Mouse (Mus musculus) forebrain, embryonic 16.5 days (tissue): ENCODE measurements at regions not wholly inside any gene's neighbourhood (a gene's known extent, or its start where the extent isn't known, plus 50 kb on each side); places are given as distances from the start of the nearest gene placed in this dataset.

ENCODE experiments used
- ATAC-seq: fragments of 200-750 bp; cut with Nextera tagmentation; 2 replicates; pipeline ENCODE4 v1.8.0; 2017; ENCODE audit warnings: mild to moderate bottlenecking, moderate library complexity
- H3K27ac ChIP-seq: fragments of 300-500 bp; sonication (generic); 2 replicates; pipeline ENCODE4 v1.5.1; 2014; ENCODE audit warnings: low read length, control low read depth
- H3K27me3 ChIP-seq: fragments of 300-500 bp; sonication (generic); replicated peaks from 2 replicates; pipeline ENCODE4 v1.6.1; 2014; ENCODE audit warnings: low read length; ENCODE audit not compliant: control insufficient read depth, insufficient read depth
- H3K36me3 ChIP-seq: fragments of 300-500 bp; sonication (generic); 2 replicates; pipeline ENCODE4 v1.6.1; 2014; ENCODE audit not compliant: control insufficient read depth, insufficient read depth
- H3K4me1 ChIP-seq: fragments of 300-500 bp; sonication (generic); replicated peaks from 2 replicates; pipeline ENCODE4 v1.6.1; 2014; ENCODE audit warnings: low read length; ENCODE audit not compliant: control insufficient read depth, insufficient read depth
- H3K4me2 ChIP-seq: fragments of 300-500 bp; sonication (generic); 2 replicates; pipeline ENCODE4 v1.6.1; 2014; ENCODE audit warnings: mild to moderate bottlenecking, low read length, control low read depth
- H3K4me3 ChIP-seq: fragments of 300-500 bp; sonication (generic); replicated peaks from 2 replicates; pipeline ENCODE4 v1.5.1; 2014; ENCODE audit warnings: mild to moderate bottlenecking, low read length, control low read depth
- H3K9ac ChIP-seq: fragments of 300-500 bp; sonication (generic); replicated peaks from 2 replicates; pipeline ENCODE4 v1.6.1; 2014; ENCODE audit warnings: low read depth, low read length, control low read depth
- H3K9me3 ChIP-seq: fragments of 300-500 bp; sonication (generic); 2 replicates; pipeline ENCODE4 v1.6.1; 2016; ENCODE audit warnings: low read length; ENCODE audit not compliant: control insufficient read depth
- WGBS: fragments of 180-500 bp; shearing (Covaris S2); extraction: QIAGEN DNeasy Blood & Tissue Kit; methylation state at CpG from one replicate; pipeline ENCODE4 v1.1.7; 2014; 5-methylcytosine and 5-hydroxymethylcytosine counted together

DNA sequence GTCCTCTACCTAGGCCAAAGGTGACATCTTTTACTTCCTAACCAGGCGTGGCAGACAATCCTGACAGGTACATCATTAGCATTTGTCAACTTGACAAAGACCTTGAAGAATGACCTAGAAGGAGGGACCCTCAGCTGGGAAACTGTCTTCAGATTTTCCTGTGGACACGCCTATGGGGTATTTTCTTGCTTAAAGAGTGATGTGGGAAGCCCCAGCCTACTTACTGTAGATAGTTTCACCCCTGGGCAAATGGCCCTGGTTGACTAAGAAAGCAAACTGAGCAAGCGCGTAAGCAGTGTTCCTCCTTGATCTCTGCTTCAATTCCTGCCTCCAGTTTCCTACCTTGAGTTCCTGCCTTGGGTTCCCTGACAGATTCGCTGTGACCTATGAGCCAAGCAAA is 106.7 kb upstream of the Tle3 start:
- Histone ChIP-seq H3K27ac (no peak overlapping the region), H3K36me3 (no peaks in the 10 kb centered on the region), H3K4me1 (peaks cover 13% of the 10 kb centered on the region), H3K9ac (no peak overlapping the region), H3K27me3 (no peaks in the 10 kb centered on the region; the same call in 1 of the 2 replicates), H3K9me3 (peaks cover 7% of the 10 kb centered on the region), H3K4me3 (no peak overlapping the region), H3K4me2 (no peak overlapping the region)
- no peak for ATAC-seq
- WGBS, result 87% methylated on average over 5 of the region's 5 CpGs

DNA sequence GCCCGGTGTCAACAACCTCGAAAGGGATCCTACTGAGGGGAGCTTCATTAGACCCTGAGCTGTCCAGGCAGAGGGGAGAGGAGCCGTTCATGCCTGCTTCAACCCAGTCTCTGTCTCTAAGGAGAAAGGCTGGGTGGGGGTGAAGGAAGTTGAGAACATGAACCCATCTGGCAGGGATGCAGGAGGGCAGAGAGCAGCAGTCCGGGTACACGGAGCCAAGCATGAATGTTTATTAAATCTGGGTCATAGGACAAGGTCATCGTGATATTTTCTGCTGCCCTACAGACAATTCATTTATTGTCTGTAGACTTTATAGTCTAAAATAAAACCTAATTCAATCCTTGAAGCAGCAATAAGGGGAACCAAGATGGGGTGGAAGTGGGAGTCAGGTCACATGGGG is 105.2 kb upstream of the Tle3 start:
- H3K4me2 ChIP-seq, result no peak overlapping the region
- H3K4me1 ChIP-seq, result peaks cover 5% of the 10 kb centered on the region
- H3K36me3 ChIP-seq, result no peaks in the 10 kb centered on the region
- H3K27me3 ChIP-seq, result no peaks in the 10 kb centered on the region
- peaks cover 7% of the 10 kb centered on the region for H3K9me3 ChIP-seq
- ATAC-seq, result no peak
- H3K4me3 ChIP-seq, result no peak overlapping the region
- H3K9ac ChIP-seq, result no peak overlapping the region
- WGBS, result 84% methylated on average over 6 of the region's 6 CpGs
- H3K27ac ChIP-seq, result no peak overlapping the region

DNA sequence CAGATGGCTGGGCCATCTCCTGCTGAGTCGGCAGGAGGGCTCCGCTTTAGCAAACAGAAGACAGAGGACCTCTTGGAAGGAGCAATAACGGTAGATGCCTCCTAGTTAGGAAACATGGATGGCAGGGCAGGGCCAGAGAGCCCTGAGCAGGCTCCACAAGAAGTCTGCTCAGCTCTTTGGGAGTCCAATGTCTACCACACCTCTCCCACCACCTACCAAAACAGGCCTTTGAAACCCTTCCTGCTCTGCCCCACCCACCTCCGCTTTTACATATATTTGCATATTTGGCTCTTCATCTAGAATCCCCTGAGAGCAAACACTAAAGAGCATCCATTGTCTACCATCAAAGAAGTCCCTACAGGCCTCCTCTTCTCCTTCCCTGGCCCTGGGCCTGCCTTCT is 104.6 kb upstream of the Tle3 start:
- Histone ChIP-seq H3K4me3 (no peak overlapping the region), H3K4me2 (no peak overlapping the region), H3K9ac (no peak overlapping the region), H3K4me1 (0 out of 2 replicates have a peak, but pooled peaks cover 2% of the 10 kb centered on the region), H3K36me3 (no peaks in the 10 kb centered on the region), H3K27ac (no peak overlapping the region), H3K9me3 (peaks cover 7% of the 10 kb centered on the region), H3K27me3 (no peaks in the 10 kb centered on the region)
- WGBS, result 60% methylated on average over 4 of the region's 4 CpGs
- ATAC-seq, result no peak

DNA sequence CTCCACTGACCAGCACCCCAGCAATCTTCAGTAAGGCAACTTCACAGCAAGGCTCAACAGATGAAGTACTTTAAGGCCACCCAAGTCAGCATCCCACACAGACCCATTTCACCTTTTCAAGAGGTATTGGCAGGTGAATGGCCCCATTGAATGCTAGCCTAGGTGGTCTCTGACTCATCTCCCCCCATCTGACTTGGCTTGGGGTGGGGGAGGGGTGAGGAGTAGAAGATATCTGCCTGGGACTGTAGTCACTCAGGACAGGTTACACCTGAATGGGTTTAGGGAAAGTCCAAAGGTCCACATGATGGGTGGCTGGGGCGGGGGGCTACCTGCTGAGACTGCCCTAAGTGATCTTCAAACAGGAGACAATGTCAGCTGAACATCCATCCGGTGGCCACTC is 104.0 kb upstream of the Tle3 start:
- no peaks in the 10 kb centered on the region for H3K36me3 ChIP-seq
- WGBS, result 78% methylated on average over 2 of the region's 2 CpGs
- no peaks in the 10 kb centered on the region for H3K27me3 ChIP-seq
- H3K4me2 ChIP-seq, result no peak overlapping the region
- no peak overlapping the region for H3K9ac ChIP-seq
- H3K9me3 ChIP-seq, result peaks cover 7% of the 10 kb centered on the region
- H3K27ac ChIP-seq, result no peak overlapping the region
- 0 out of 2 replicates have a peak, but pooled peaks cover 2% of the 10 kb centered on the region for H3K4me1 ChIP-seq
- ATAC-seq, result no peak
- no peak overlapping the region for H3K4me3 ChIP-seq

DNA sequence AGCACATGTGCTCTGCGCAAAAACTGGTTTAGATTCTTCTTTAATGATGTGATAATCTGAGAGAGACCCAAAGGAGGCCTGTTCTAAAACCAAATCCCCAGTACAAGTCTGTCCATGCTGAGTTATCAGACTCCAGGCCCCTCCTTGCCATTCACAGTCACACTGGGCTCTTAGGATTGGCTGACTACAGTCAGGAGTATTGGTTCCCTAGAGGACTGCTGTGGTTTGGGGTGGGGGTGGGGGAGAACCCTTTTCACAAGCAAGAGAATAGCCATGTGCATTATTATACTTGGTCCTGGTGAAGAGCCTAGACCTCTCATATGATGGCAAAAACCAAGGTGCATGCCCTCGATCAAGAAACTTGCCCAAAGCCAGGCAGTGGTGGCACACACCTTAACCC is 103.5 kb upstream of the Tle3 start:
- ATAC-seq, result no peak
- no peak overlapping the region for H3K27ac ChIP-seq
- H3K27me3 ChIP-seq, result no peaks in the 10 kb centered on the region
- H3K4me1 ChIP-seq, result 0 out of 2 replicates have a peak, but pooled peaks cover 2% of the 10 kb centered on the region
- peaks cover 7% of the 10 kb centered on the region for H3K9me3 ChIP-seq
- WGBS, result 84% methylated on average over 2 of the region's 2 CpGs
- H3K36me3 ChIP-seq, result no peaks in the 10 kb centered on the region
- no peak overlapping the region for H3K4me3 ChIP-seq
- H3K4me2 ChIP-seq, result no peak overlapping the region
- no peak overlapping the region for H3K9ac ChIP-seq

DNA sequence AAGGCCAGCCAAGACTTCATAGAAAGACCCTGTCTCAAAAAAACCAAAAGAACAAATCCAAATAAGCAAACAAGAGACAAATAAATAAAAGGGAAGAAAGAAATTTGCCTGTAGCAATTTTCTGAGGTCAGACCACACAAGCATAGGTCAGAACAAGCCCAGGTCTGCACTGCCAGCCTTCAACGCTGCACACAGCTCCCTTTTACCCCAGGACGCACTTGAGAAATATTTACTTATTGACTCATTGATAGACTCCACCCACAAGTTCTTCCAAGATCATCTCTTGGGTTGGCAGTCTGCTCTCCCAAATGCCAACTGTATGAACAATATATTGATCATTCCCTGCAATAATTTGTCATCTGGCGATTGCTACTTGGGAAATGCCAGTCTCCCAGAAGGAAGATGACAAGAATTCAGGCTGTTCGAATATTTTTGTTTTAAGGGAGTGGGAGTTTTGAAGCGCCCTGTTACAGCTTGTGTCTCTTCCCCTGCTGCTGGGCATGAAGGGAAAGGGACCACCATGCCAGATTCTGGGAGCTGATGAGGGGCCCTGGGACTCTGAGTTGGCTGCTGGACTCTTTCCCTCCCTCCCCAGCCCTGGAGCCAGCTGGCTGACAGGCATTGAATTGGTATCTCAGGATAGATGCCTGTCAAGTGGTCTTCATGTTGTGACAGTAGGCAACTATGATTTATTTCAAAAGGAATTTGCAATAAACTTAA is 102.9 kb upstream of the Tle3 start:
- no peaks in the 10 kb centered on the region for H3K36me3 ChIP-seq
- H3K4me3 ChIP-seq, result no peak overlapping the region
- no peaks in the 10 kb centered on the region for H3K27me3 ChIP-seq
- H3K4me1 ChIP-seq, result 0 out of 2 replicates have a peak, but pooled peaks cover 2% of the 10 kb centered on the region
- H3K9ac ChIP-seq, result no peak overlapping the region
- H3K4me2 ChIP-seq, result no peak overlapping the region
- 67% methylated on average over 5 of the region's 5 CpGs for WGBS
- no peak for ATAC-seq
- H3K9me3 ChIP-seq, result peaks cover 7% of the 10 kb centered on the region
- no peak overlapping the region for H3K27ac ChIP-seq

DNA sequence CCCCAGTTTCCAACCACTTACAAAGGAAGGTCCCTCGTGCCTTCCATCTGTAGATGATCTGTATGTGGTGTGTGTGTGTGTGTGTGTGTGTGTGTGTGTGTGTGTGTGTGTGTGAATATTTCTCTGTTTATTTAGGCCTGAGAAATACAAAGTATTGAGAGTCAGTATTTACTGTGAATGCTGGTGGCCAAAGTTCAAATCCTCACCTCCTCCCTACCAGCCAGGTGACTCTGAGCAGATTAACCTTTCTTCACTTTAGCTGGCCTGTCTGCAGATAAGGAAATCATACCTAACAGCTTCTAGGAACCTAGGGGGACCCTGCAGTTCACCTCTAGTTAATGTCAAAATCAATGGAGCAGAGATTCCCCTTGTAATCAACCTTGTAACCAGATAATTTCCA is 100.9 kb upstream of the Tle3 start:
- Histone ChIP-seq H3K9me3 (no peaks in the 10 kb centered on the region), H3K9ac (no peak overlapping the region), H3K4me3 (no peak overlapping the region), H3K4me1 (0 out of 2 replicates have a peak, but pooled peaks cover 2% of the 10 kb centered on the region), H3K36me3 (no peaks in the 10 kb centered on the region), H3K27ac (no peak overlapping the region), H3K27me3 (no peaks in the 10 kb centered on the region), H3K4me2 (no peak overlapping the region)
- 91% methylated on average over 1 of the region's 1 CpGs for WGBS
- ATAC-seq, result no peak

DNA sequence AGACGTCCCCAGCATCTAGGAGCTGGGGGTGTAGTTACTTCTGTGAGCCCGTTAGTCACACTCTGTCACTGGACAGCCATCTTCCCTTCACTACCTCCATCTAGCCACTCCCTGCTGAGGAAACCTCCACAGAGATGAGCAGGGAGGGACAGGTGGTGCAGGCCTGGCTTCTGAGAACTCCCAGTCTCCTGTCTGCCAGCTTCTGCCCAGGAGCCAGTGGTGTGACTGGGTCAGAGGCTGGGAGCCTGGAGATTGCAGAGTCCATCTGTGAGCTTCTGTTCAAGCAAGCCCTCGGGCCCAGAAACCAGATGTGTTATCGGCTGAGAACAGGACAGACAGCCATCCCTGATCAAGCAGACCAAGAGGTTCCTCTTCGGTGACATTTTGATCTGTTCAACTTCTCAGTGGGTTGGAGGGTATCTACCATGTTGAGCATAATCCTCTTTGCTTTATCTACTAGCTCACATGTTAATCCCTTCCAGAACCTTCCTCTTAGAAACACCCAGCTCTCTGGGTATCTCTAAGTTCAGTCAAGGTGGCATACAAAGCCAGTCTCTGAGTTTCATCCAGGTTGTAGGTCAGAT is 100.3 kb upstream of the Tle3 start:
- H3K4me1 ChIP-seq, result 0 out of 2 replicates have a peak, but pooled peaks cover 2% of the 10 kb centered on the region
- no peak overlapping the region for H3K9ac ChIP-seq
- H3K4me3 ChIP-seq, result no peak overlapping the region
- no peak overlapping the region for H3K27ac ChIP-seq
- no peaks in the 10 kb centered on the region for H3K9me3 ChIP-seq
- no peak overlapping the region for H3K4me2 ChIP-seq
- WGBS, result 92% methylated on average over 5 of the region's 5 CpGs
- ATAC-seq, result no peak
- H3K27me3 ChIP-seq, result no peaks in the 10 kb centered on the region
- no peaks in the 10 kb centered on the region for H3K36me3 ChIP-seq

DNA sequence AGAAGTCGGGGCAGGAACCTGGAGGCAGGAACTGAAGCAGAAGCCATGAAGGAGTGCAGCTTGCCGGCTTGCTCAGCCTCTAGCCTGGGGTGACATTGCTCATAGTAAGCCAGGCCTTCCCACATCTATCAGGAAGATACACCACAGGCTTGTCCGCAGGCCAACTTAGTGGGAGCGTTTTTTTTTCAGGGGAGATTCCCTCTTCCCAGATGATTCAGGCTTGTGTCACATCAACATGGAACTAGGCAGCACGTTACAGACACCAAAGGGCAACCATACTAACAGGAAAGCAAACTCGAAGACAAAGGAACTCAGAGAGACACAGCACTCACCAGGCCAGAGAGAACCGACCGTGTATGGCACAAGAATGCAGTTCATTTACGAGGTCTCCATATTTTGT is 98.1 kb upstream of the Tle3 start:
- Histone ChIP-seq H3K27ac (no peak overlapping the region), H3K9me3 (no peaks in the 10 kb centered on the region), H3K4me2 (no peak overlapping the region), H3K9ac (no peak overlapping the region), H3K27me3 (no peaks in the 10 kb centered on the region), H3K4me1 (peaks cover 15% of the 10 kb centered on the region), H3K4me3 (no peak overlapping the region), H3K36me3 (no peaks in the 10 kb centered on the region)
- no peak for ATAC-seq
- WGBS, result 87% methylated on average over 9 of the region's 9 CpGs
